Mouse (Mus musculus): ENCODE results near the gene Golga5. TPM values are rescaled to one million over a fixed set of nuclear protein-coding genes. Genes with fewer than 3 reads are reported as not detected.
"Not testable (repeated sequence)": the region's sequence is repeated elsewhere in the genome, so short reads cannot be mapped to it uniquely, and the experiment has no call there.

The Golga5 gene
- total RNA-seq, 2 experiments from 2014 or later: 23.0 to 26.7 TPM

DNA sequence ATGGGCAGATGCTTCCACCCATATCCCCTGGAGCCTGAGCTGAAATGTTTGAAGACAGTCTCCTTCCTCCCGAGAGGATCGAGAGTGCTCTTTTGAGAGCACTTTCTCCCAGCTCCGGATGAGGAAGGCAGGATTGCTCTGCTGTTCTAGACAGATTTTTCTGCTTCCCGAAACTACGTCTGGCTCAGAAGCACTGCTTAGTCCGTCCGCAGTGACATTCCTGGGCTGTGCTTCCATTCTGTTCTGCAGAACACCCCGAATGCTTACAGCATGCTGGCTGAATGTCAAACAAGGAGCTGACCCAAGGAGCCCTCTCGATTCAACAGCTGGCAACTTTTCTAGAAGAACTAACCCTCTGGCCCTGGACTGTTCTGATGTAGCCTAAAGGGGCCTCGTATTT is 18.5 kb upstream of the Golga5 start:
- peak; percentile 34 for DNase-seq

GRCm38 (mm10) chr12:102451126-102451851 is 17.6 kb upstream of the Golga5 start:
- DNase-seq: no peak

DNA sequence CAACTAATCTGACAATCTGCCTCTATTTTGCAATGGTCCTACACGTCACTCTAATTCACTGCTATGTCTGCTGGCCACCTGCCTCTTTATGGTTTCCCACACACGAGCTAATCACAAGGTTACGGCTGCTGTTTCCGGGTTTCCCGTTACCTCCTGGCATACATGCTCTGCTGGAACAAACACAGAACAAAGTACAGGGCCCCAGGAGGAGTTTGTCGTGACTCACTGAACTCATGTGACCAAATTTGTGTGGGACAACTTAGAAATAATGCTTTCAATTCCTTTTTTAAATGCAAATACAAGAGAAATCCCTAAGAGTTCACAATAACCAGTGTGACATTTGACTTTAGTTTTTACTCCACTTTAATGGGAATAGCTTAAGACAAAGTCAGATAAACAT is 15.4 kb upstream of the Golga5 start:
- peak; percentile 47 for DNase-seq

DNA sequence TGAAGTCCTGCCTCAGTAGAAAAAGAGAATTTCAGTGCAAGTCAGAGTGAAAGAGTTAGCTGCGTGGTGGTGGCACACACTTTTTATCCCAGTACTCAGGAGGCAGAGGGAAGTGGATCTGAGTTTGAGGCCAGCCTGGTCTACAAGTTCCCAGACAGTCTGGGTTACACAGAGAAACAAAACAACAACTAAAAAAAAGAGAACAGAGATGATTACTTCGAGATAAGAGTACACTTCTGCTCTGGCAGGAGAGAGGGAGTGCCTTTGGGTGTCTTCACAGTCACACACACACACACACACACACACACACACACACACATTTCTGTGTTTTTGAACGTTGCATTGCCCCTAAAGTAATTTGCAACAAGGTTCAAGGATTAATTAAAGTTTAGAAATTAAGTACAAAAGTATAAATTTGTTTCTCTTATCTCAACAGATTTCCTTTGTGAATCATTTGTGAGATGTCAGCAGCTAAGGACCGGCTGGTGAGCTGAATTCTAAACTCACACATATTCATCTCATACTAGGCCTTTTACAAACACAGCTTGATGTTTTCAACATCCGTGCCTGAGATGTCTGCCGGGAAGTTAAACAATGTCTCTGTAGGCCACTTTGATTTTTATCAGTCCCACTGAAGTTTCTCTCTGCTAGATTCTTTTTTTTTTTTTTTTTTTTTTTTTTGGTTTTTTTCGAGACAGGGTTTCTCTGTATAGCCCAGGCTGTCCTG is 12.3 kb upstream of the Golga5 start:
- no peak for DNase-seq

DNA sequence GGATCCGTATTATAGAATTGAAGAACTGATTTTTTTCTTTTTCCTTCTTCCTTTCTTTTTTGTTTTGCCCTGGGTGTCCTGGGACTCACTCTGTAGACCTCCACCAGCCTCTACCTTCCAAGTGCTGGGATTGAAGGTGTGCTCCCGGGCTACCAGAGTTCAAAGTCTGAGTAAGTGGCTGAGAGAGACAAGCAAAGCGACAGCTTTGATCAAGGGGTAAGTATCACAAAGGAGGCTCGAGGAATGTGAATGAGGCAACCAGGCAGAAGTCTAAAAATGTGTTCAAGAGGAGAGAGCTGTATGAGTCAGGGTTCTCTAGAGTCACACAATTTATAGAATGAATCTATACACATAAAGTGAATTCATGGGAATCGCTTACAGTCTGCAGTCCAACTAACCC is 8.9 kb upstream of the Golga5 start:
- DNase-seq: no peak

DNA sequence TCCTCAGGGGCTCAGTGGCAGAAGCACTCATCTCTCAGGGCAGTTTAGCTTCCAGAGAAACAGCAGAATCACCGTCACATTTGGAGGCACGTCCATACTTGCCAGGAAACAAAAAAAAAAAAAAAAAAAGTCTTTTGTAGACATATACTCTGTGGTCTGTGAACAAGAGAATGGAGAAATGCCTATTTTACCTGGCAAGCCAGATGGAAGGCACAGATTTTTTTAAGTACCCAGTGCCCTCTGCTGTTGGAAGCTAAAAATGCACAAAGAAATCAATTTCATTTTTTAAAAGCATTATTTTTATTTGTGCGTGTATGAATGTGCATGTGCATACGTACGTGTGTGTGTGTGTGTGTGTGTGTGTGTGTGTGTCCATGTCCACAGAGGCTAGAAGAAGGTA is 7.8 kb upstream of the Golga5 start:
- no peak for DNase-seq

GRCm38 (mm10) chr12:102464650-102465049 is 4.3 kb upstream of the Golga5 start:
- DNase-seq: no peak

GRCm38 (mm10) chr12:102468136-102468535 is 799 bp upstream of the Golga5 start:
- DNase-seq: no peak

GRCm38 (mm10) chr12:102474411-102474810 is 5.5 kb downstream of the Golga5 start:
- no peak for DNase-seq

DNA sequence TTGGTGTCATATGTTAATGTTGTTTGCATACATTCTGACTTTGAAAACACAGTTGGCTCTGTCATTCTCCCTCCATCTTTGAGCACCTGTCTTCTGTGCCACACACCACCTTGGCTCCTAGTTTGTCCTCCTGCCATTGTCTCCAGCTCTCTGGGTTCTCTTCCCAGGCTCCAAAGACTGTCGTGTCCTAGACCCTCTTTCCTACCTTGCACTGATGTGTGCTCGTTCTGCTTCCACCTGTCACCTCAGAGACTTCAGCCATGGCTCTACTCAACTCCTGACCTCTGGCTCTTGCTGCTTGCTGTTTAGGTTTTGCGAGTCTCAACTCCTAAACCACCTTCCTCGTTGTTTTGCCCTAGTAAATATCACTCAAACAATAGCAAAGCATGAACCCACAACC is 11.5 kb downstream of the Golga5 start:
- no peak for DNase-seq

GRCm38 (mm10) chr12:102484946-102485345 is 16.0 kb downstream of the Golga5 start:
- no peak for DNase-seq

DNA sequence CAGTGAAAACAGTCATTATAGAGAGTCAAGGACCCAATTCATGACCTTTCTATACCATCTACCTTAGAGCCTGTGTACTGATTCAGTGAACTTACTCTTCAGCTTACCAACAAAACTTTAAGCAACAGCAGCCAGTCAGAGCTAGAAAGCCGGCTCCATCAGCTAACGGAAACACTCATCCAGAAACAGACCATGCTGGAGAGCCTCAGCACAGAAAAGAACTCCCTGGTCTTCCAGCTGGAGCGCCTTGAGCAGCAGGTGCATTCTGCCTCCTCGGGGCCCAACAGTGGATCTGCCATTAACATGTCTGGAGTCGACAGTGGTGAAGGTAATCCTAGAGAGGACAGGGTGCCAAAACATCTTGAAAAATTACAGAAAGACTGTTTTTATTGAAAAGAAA is 23.0 kb downstream of the Golga5 start:
- DNase-seq: no peak

- DNase-seq: not testable (repeated sequence)
Measured at GRCm38 (mm10) chr12:102495754-102496153, 26.8 kb downstream of the Golga5 start.

GRCm38 (mm10) chr12:102497905-102498304 is 29.0 kb downstream of the Golga5 start:
- DNase-seq: no peak

GRCm38 (mm10) chr12:102498726-102499125 is 29.8 kb downstream of the Golga5 start:
- DNase-seq: peak; percentile 15

GRCm38 (mm10) chr12:102499210-102499609 is 30.3 kb downstream of the Golga5 start:
- DNase-seq: no peak

DNA sequence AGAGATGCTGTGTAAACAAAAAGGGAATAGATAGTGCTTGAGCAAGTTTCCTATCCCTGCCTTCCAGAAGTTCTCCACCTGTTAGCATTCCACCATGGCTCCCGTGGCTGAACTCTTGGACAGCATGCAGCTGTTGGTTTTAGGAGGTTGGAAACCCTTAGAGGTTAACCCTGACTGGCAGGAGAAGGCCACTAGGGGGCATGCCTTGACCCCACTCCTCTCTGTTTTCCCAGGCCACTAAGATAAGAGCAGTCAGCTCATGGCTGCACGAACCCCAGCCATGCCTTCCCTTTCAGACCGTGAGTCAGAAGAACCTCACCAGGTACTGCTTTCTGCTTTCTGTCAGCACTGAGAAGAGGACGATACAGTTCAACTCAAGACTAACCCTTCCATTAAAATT is 30.8 kb downstream of the Golga5 start:
- DNase-seq: peak; percentile 25

GRCm38 (mm10) chr12:102501038-102501437 is 32.1 kb downstream of the Golga5 start:
- no peak for DNase-seq

GRCm38 (mm10) chr12:102501848-102502595 is 33.1 kb downstream of the Golga5 start:
- no peak for DNase-seq

DNA sequence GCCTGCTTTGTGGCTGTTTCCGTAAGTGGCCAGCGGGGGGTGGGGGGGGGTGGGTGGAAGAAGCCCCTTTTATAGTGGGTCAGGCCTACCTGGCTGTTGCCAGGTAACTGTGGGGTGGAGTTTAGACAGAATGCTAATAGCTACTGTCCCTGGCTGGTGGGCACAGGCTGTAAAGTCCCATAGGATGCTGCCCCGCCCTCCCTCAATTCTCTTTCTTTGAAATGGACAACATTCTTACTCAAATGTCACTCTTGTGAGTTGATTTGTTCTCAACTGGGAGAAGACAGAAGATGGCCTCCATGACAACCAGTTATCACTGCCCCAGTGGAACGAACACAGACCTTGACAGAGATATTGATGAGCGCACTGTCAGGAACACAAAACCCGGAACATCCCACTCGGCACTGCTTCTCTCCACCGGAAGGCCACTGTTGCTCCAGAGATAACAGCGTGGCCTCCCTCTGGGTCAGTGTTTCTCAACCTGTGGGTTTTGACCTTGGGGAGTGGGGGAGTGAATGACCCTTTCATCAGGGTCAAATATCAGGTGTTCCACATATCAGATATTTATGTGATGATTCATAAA is 36.3 kb downstream of the Golga5 start:
- DNase-seq: no peak

DNA sequence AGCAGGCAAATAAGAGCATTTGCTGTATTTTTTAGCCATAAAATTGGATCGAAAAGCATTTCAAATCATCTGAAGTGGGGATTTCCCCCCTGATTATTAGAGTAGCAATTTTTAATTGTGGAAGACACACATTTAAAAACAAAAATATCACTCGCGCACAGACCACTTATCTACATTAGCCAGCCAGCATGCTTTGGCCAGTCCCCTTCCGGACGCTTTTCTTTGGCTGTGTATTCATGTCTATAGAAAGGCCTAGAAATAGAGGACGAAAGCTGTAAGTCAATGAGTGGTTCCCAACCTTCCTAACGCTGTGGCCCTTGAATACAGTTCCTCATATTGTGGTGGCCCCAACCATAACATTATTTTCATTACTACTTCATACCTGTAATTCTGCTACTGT is 37.0 kb downstream of the Golga5 start:
- no peak for DNase-seq

GRCm38 (mm10) chr12:102511363-102511762 is 42.4 kb downstream of the Golga5 start:
- DNase-seq: no peak

DNA sequence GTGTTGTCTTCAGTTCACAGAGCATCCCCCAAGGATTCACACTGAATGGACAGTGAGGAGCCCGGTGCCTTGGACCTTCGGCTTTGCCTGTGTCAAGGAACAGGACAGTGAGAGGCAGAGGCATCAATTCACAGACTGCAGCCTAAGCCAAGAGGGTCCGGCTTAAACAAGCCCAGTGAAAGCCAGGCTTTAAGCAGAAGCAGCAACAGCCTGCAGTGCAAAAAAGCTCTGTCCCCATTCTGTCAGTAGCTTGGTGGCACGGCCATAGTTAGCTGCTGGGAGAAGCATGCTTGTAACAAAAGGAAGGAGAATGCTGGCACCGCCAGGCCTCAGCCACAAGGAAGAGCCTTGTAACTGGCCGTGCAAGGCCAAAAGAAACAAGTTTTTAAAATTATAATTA is 45.2 kb downstream of the Golga5 start:
- no peak for DNase-seq

All from heart, postnatal 4 days (tissue).